Mouse (Mus musculus) CH12F3 (cell line): ENCODE results near the gene Gp1ba.

Source experiments
- in situ Hi-C: fragments of 300-500 bp; cut with MboI; formaldehyde crosslinking; loops from 2 replicates; pipeline ENCODE4 v1.14.3; 2020; ENCODE audit warnings: low sequenced_read_pairs

Gp1ba gene

GRCm38 (mm10) chr11:70668771-70669505, 30.0 kb downstream of the Gp1ba start, which contains the start of gene Spag7:
Gene Spag7 (minus strand): TSS chr11:70669416.
- in situ Hi-C loops = no loop called here

DNA sequence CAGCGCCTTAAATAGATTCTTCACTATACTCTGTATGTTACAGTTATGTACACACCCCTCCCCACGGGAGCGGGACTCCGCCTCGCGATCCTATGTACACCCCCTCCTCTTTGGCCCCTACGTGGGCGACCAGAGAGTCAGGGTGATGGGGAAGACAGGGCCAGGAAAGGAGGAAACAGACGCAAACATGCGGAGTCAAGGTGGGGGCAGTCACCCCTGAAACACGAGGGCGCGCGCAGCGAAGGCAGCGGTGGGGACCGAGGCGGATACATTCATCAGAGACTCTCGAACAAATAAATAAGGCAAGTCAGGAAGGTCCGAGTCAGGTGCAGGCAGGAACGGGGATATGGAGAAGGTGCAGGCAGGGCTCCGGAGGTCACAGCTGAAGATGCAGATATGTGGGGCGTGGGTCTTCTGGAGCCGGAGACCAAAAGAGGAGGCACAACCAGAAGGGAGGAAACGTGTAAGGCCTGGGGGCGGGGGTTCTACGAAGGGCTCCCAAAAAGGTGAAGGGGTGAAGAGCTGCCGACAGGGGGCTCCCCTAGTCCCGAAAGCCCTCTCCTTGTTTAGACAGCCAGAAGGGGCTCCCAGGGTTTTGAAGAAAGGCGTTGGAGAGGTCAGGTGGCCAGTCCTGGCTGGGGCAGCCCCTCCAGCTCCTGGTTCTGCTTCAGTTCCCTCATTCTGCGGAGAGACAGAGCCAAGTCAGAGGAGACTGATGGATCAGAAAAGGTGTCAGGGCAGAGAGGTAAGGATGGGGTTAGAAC, 30.8 kb downstream of the Gp1ba start:
- in situ Hi-C loops = no loop called here

- in situ Hi-C loops = no loop called here
These were observed 31.6 kb downstream of the Gp1ba start for GRCm38 (mm10) chr11:70670483-70670882.

- in situ Hi-C loops = no loop called here
These were observed 32.6 kb downstream of the Gp1ba start for GRCm38 (mm10) chr11:70671333-70672047.

- in situ Hi-C loops = no loop called here
These were observed 35.1 kb downstream of the Gp1ba start for GRCm38 (mm10) chr11:70674014-70674413.

DNA sequence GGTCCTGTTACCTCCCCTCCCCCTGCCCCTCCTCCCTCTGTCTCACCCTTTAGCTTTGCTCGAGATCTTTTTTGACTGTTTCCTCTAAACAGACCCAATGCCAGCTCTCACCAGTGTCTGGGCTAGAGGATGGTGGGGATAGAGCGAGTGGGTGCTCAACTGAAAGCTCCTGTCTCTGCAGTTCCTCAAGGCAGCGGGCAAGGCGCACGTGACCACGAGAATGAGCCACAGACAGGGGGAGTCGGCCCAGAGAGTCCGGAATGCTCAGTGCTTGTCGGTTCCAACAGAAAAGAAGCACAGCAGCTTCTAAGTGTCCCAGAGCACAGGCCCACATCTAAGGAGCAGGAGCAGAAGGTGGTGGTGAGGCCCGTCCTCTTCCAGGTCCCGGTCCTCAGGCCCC, 35.6 kb downstream of the Gp1ba start:
- in situ Hi-C loops = no loop called here

DNA sequence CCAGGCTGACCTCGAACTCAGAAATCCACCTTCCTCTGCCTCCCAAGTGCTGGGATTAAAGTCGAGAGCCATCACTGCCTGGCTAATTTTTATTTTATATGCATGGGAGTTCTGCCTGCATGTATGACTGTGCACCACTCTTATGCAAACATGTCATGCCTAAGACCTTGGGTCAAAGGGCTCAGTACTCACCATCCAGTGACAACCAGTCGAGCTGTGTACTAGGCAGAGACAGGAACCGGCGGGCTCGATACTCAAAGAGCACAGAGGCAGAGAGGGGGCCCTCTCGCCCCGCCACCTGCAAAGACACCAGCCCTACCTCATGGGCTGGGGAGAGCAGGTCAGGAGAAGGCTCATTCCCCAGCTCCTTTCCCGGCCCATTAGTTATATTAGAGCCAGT, 39.2 kb downstream of the Gp1ba start:
- in situ Hi-C loops = no loop called here

DNA sequence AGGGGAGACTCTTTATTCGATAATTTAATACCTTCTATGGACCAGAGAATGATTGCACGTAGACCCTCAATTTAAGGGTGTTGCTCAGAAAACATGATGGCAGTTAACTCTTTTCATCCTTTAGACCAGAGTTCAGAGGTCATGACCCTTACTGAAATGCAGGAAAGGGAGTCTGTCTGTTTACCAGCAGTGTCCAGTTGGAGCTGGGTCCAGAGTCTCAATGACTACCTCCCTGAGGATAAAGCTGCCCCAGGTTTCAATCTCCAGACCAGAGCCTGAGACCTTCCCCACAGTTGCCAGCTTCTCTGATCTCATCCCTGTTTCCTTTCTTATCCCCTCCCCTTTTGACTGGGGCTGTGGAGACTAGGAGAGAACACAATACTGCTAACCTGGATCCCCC, 39.7 kb downstream of the Gp1ba start:
- in situ Hi-C loops = no loop called here

- in situ Hi-C loops = no loop called here
These were observed 40.4 kb downstream of the Gp1ba start for GRCm38 (mm10) chr11:70679361-70679760.

GRCm38 (mm10) chr11:70679894-70680293, 41.0 kb downstream of the Gp1ba start:
- in situ Hi-C loops = no loop called here

DNA sequence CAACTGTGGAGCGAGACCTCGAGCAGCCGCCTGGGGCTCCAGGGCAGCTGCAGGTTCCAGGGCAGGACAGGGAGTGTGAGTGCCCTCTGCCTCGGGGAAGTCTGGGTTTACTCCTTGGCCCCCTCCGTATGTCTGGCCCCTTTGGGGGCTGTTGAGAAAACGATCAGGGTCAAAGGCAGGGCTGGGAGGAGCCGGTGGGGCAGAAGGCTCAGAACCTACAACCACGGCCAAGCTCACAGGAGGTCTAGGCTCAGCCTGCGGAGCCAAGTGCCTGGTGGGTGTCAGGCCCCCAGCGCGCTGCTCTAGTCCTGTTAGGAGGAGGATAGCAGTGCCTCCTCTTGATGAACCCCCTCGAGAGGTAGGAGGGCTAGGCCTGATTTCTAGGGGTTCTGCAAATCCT, 42.2 kb downstream of the Gp1ba start:
- in situ Hi-C loops = no loop called here

GRCm38 (mm10) chr11:70681897-70682581, 43.1 kb downstream of the Gp1ba start:
- in situ Hi-C loops = no loop called here

- in situ Hi-C loops = no loop called here
These were observed 44.7 kb downstream of the Gp1ba start for GRCm38 (mm10) chr11:70683640-70684039.

DNA sequence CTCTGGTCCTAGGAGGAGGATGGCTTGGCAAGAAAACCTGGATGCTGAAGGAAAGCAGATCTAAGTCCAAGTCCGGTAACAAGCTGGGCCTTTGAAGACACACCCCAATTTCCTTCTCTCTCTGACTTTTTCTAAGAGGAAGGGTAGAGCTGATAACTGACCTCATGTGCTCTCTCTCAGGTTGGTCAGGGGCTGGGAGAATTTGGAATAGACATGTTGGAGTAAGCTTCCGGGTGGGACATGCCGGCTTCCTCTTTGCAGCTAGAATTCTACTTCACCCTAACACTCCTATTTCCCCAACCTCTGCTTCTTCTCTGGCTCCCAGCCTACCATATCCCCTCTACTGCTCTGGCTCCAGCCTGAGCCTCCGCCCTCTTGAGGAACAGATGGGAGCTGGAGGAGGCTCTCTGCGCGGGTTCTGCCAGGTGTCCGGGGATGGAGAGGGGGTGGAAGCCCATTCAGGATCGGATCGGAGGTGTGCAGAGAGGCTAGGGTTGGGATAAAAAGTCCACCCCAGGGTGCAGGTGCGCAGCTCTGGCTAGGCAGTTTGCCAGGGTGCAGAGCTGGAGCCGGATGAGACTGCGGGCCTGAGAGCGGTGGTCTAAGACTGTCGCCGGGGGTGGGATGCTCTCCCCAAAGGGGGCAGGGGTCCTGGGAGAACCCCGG, 48.1 kb downstream of the Gp1ba start:
- in situ Hi-C loops = no loop called here

- in situ Hi-C loops = no loop called here
These were observed 48.8 kb downstream of the Gp1ba start, which contains the start of gene Camta2 for GRCm38 (mm10) chr11:70687601-70688199. Gene Camta2 (minus strand): TSS chr11:70688105.

DNA sequence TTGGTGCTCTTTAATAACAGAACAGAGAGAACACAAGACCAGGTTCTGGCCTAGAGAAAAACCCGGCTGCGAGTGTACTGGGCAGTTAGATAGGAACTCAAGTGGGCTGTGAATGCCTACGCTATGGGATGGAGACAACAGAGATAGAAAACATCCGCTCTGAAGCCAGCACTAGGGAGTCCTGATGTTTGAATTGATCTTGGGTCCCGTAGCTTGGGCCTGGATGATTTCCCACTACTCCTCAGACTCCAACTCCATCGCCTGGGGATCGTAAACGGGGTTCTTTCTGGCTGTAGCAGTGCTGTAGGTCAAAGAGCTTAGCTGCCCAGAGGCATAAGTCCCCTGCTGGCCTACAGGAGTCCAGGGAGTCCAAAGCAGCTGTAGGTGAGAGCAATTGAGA, 49.5 kb downstream of the Gp1ba start:
- in situ Hi-C loops = no loop called here

- in situ Hi-C loops = no loop called here
These were observed 50.7 kb downstream of the Gp1ba start for GRCm38 (mm10) chr11:70689578-70689977.
